Mouse (Mus musculus) hindbrain, embryonic 14.5 days (tissue): ENCODE results near the gene Rps10. TPM values are rescaled to one million over a fixed set of nuclear protein-coding genes. Genes with fewer than 3 reads are reported as not detected.

Source experiments
- ATAC-seq: fragments of 200-750 bp; cut with Nextera tagmentation; 2 replicates; pipeline ENCODE4 v1.8.0; 2017; ENCODE audit warnings: moderate number of reproducible peaks, mild to moderate bottlenecking, moderate TSS enrichment, moderate library complexity; ENCODE audit not compliant: low FRiP score
- DNase-seq: peaks from one replicate; pipeline ENCODE4 v3.0.0-alpha.2; 2015; ENCODE audit warnings: low spot score
- H3K27ac ChIP-seq: fragments of 300-500 bp; sonication (generic); 2 replicates; pipeline ENCODE4 v1.5.1; 2014; ENCODE audit warnings: mild to moderate bottlenecking, moderate library complexity
- H3K27me3 ChIP-seq: fragments of 300-500 bp; sonication (generic); 2 replicates; pipeline ENCODE4 v1.6.1; 2014; ENCODE audit warnings: mild to moderate bottlenecking, low read length, mixed read lengths; ENCODE audit not compliant: control insufficient read depth, insufficient read depth
- H3K36me3 ChIP-seq: fragments of 300-500 bp; sonication (generic); replicated peaks from 2 replicates; pipeline ENCODE4 v1.6.1; 2014; ENCODE audit not compliant: control insufficient read depth, insufficient read depth
- H3K4me1 ChIP-seq: fragments of 300-500 bp; sonication (generic); replicated peaks from 2 replicates; pipeline ENCODE4 v1.6.1; 2014; ENCODE audit warnings: antibody characterized with exemption, low read length, mixed read lengths; ENCODE audit not compliant: control insufficient read depth, insufficient read depth
- H3K4me2 ChIP-seq: fragments of 300-500 bp; sonication (generic); replicated peaks from 2 replicates; pipeline ENCODE4 v1.6.1; 2014; ENCODE audit warnings: mild to moderate bottlenecking, moderate library complexity
- H3K4me3 ChIP-seq: fragments of 300-500 bp; sonication (generic); replicated peaks from 2 replicates; pipeline ENCODE4 v1.5.1; 2014; ENCODE audit warnings: mild to moderate bottlenecking, low read length
- H3K9ac ChIP-seq: fragments of 300-500 bp; sonication (generic); 2 replicates; pipeline ENCODE4 v1.6.1; 2014
- H3K9me3 ChIP-seq: fragments of 300-500 bp; sonication (generic); 2 replicates; pipeline ENCODE4 v1.6.1; 2016; ENCODE audit warnings: low read length; ENCODE audit not compliant: control insufficient read depth
- WGBS: fragments of 180-500 bp; shearing (Covaris S2); extraction: QIAGEN DNeasy Blood & Tissue Kit; methylation state at CpG from one replicate; pipeline ENCODE4 v1.1.7; 2014; 5-methylcytosine and 5-hydroxymethylcytosine counted together
- polyA plus RNA-seq: library from polyadenylated mRNA; unstranded; fragments of >200 nt; fragmentation: Nextera tagmentation; extraction: Ambion mirVana; gene quantifications from 2 replicates; pipeline ENCODE4 v1.2.1, GENCODE M21; 2014

Rps10 gene
- polyA plus RNA-seq, 1 experiment from 2014 or later: 624 TPM

DNA sequence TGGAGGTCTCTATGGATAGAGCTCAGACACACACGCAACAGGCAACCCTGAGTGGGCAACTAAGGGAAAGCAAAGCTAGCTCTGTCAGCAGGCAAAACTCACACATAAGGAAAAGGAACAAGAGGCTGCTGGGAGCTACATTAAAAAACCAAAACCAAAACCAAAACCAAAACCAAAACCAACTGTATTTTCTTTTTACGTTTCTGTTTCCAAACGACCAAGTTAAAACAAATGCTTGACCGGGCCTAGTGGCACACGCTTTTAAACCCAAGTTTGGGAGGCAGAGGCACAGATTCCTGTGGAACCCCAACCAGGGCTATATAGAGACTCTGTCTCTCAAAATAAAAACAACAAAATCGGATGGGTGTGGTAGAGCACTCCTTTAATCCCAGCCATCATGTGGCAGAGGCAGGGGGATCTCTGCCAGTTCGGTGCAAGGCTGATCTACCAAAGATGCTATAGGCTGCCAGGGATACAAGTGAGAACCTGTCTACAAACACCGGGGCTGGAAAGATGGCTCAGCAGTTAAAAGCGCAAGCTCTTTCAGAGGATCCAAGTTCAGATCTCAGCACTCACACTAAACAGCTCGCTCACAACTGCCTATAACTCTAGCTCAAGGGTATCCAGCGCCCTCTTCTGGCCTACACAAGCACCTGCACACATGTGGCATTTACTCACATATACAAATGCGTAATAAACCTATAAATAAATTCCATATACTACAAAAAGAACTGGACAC, 44.5 kb downstream of the Rps10 start:
- H3K9me3 ChIP-seq: no peaks in the 10 kb centered on the region
- DNase-seq: no peak
- no peak overlapping the region for H3K9ac ChIP-seq
- no peaks in the 10 kb centered on the region for H3K4me1 ChIP-seq
- no peak for ATAC-seq
- H3K4me3 ChIP-seq: no peak overlapping the region
- no peaks in the 10 kb centered on the region for H3K27me3 ChIP-seq
- WGBS: 91% methylated on average over 12 of the region's 12 CpGs
- no peak overlapping the region for H3K4me2 ChIP-seq
- H3K36me3 ChIP-seq: peaks cover 76% of the 10 kb centered on the region
- H3K27ac ChIP-seq: no peak overlapping the region

- no peaks in the 10 kb centered on the region for H3K4me1 ChIP-seq
- no peaks in the 10 kb centered on the region for H3K9me3 ChIP-seq
- no peak overlapping the region for H3K4me3 ChIP-seq
- H3K9ac ChIP-seq: no peak overlapping the region
- H3K4me2 ChIP-seq: no peak overlapping the region
- no peak overlapping the region for H3K27ac ChIP-seq
- peaks cover 61% of the 10 kb centered on the region for H3K36me3 ChIP-seq
- ATAC-seq (no peak), DNase-seq (no peak)
- no peaks in the 10 kb centered on the region for H3K27me3 ChIP-seq
- WGBS: 86% methylated on average over 8 of the region's 8 CpGs
Measured at GRCm38 (mm10) chr17:27588231-27588630, 48.2 kb downstream of the Rps10 start.

DNA sequence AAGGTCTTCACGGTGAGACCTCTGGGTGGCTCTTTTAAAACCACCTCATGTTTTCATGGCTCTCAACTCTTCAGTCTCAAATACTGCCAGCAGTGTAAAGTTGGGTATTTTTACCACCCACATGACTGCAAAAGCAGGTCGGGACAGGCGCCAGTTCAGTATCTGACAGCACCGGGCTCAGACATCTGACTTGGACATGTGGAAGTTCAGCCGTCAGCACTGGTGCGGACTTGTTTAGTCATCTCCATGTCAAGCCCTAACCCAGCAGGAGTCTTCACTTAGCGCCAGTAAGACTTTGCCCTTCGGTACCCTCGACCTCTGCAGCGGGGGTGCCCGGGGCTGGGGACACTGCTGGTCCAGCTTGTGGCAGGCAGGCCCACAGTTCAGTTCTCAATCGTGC, 49.2 kb downstream of the Rps10 start:
- Histone ChIP-seq H3K36me3 (peaks cover 61% of the 10 kb centered on the region), H3K4me3 (no peak overlapping the region), H3K9ac (no peak overlapping the region), H3K4me1 (no peaks in the 10 kb centered on the region), H3K4me2 (no peak overlapping the region), H3K27me3 (no peaks in the 10 kb centered on the region), H3K27ac (no peak overlapping the region), H3K9me3 (no peaks in the 10 kb centered on the region)
- DNase-seq: no peak
- ATAC-seq: no peak
- 77% methylated on average over 12 of the region's 12 CpGs for WGBS

- Histone ChIP-seq H3K4me1 (no peaks in the 10 kb centered on the region), H3K36me3 (peaks cover 61% of the 10 kb centered on the region), H3K9me3 (no peaks in the 10 kb centered on the region), H3K27me3 (no peaks in the 10 kb centered on the region), H3K27ac (no peak overlapping the region), H3K4me3 (no peak overlapping the region), H3K4me2 (no peak overlapping the region), H3K9ac (no peak overlapping the region)
- no peak for ATAC-seq
- DNase-seq: no peak
- WGBS: 65% methylated on average over 9 of the region's 9 CpGs
Measured at GRCm38 (mm10) chr17:27586661-27587060, 49.8 kb downstream of the Rps10 start.

DNA sequence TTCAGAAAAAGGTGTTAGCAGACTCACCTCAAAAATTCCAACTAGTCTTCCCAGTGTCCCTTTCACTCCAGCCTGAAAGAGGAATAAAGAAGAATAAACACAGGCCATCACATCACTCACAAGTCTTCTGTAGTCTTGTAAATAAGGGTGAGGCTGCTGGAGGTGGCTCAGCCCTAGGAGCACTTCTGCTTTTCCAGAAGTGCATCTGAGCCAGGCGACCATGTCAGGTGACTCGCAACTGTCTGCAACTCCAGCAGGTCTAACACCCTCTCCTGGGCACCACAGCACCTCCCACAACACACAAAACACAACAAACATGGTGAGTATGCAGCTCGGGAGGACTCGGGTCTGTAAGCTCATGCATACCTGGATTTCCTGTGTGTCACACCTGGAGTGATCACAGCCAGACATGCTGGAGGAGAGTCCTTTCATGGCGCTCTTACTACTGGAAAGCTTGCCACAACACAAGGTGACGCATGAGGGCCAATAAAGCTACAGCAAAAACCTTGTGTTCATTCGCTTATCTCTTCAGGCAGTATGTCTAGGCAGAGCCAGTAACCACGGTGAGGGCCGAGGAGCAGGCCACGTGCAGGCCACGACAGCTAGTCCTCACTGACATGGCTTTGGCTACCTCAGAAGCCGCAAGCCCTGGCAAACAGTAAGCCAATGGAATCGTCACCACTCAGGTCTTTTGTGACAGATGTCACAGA, 53.1 kb downstream of the Rps10 start:
- Histone ChIP-seq H3K36me3 (peaks cover 77% of the 10 kb centered on the region), H3K4me1 (no peaks in the 10 kb centered on the region), H3K4me2 (no peak overlapping the region), H3K27ac (no peak overlapping the region), H3K9ac (no peak overlapping the region), H3K27me3 (no peaks in the 10 kb centered on the region), H3K4me3 (no peak overlapping the region), H3K9me3 (no peaks in the 10 kb centered on the region)
- WGBS: 92% methylated on average over 13 of the region's 13 CpGs
- ATAC-seq (no peak), DNase-seq (no peak)

Other genes with a start within 250 kb of the Rps10 start
- 9.0 and 10.1 TPM in 2 replicates for gene Grm4, start 115.3 kb downstream of the Rps10 start, polyA plus RNA-seq
- gene Hmga1, start 80.2 kb downstream of the Rps10 start, polyA plus RNA-seq: 136 and 148 TPM in 2 replicates
- 68.0 and 76.5 TPM in 2 replicates for gene AI413582, start 70.9 kb downstream of the Rps10 start, polyA plus RNA-seq
- gene Nudt3, start 13.2 kb downstream of the Rps10 start, polyA plus RNA-seq: 107 and 115 TPM in 2 replicates
- gene RPS10-NUDT3, start 1.4 kb downstream of the Rps10 start, polyA plus RNA-seq: not detected in 2 replicates
- gene Pacsin1, start 18.8 kb upstream of the Rps10 start, polyA plus RNA-seq: 44.5 and 51.7 TPM in 2 replicates
- 0.26 and 0.94 TPM in 2 replicates for gene Spdef, start 92.3 kb upstream of the Rps10 start, polyA plus RNA-seq
- gene D17Wsu92e, start 184.0 kb upstream of the Rps10 start, polyA plus RNA-seq: 11.1 and 12.2 TPM in 2 replicates
- 202 and 223 TPM in 2 replicates for gene Snrpc, start 201.5 kb upstream of the Rps10 start, polyA plus RNA-seq
- 8.2 and 8.9 TPM in 2 replicates for gene Uhrf1bp1, start 219.8 kb upstream of the Rps10 start, polyA plus RNA-seq